Mouse (Mus musculus): ENCODE results near the gene Ten1.

- TF ChIP-seq CTCF (IDR thresholded peaks at IDR 0.05) (no peak), EP300 (IDR thresholded peaks at IDR 0.05) (no peak)
These were observed 1.1 kb upstream of the Ten1 start for GRCm38 (mm10) chr11:116197584-116197906.

All from lung, postnatal 0 days (tissue).